Mouse (Mus musculus): ENCODE results near the gene Tnrc6c. TPM values are rescaled to one million over a fixed set of nuclear protein-coding genes. Genes with fewer than 3 reads are reported as not detected.

Tnrc6c gene
- total RNA-seq, 1 experiment from 2014 or later: 25.4 TPM

- 0 out of 4 replicates have a peak, but pooled peaks of 1 of the 2 experiments have one; percentile 21 for ATAC-seq (replicated peaks in 1 of 2; ENCODE audit: insufficient read depth in 1 of 2, low FRiP score in 2 of 2, low TSS enrichment in 1 of 2, low read depth in 1 of 2, poor library complexity in 2 of 2, severe bottlenecking in 2 of 2)
Observed at GRCm38 (mm10) chr11:117663036-117663809, 9.1 kb downstream of the Tnrc6c start.

GRCm38 (mm10) chr11:117663810-117664139 is 9.7 kb downstream of the Tnrc6c start:
- no peak for ATAC-seq (replicated peaks in 1 of 2; ENCODE audit: insufficient read depth in 1 of 2, low FRiP score in 2 of 2, low TSS enrichment in 1 of 2, low read depth in 1 of 2, poor library complexity in 2 of 2, severe bottlenecking in 2 of 2)

- no peak for ATAC-seq (replicated peaks in 1 of 2; ENCODE audit: insufficient read depth in 1 of 2, low FRiP score in 2 of 2, low TSS enrichment in 1 of 2, low read depth in 1 of 2, poor library complexity in 2 of 2, severe bottlenecking in 2 of 2)
Observed at GRCm38 (mm10) chr11:117665189-117665588, 11.1 kb downstream of the Tnrc6c start.

GRCm38 (mm10) chr11:117666563-117666962 is 12.5 kb downstream of the Tnrc6c start:
- no peak for ATAC-seq (replicated peaks in 1 of 2; ENCODE audit: insufficient read depth in 1 of 2, low FRiP score in 2 of 2, low TSS enrichment in 1 of 2, low read depth in 1 of 2, poor library complexity in 2 of 2, severe bottlenecking in 2 of 2)

- ATAC-seq (replicated peaks in 1 of 2; ENCODE audit: insufficient read depth in 1 of 2, low FRiP score in 2 of 2, low TSS enrichment in 1 of 2, low read depth in 1 of 2, poor library complexity in 2 of 2, severe bottlenecking in 2 of 2): no peak
Observed at GRCm38 (mm10) chr11:117667152-117667551, 13.1 kb downstream of the Tnrc6c start.

- no peak for ATAC-seq (replicated peaks in 1 of 2; ENCODE audit: insufficient read depth in 1 of 2, low FRiP score in 2 of 2, low TSS enrichment in 1 of 2, low read depth in 1 of 2, poor library complexity in 2 of 2, severe bottlenecking in 2 of 2)
Observed at GRCm38 (mm10) chr11:117667825-117668224, 13.7 kb downstream of the Tnrc6c start.

- ATAC-seq (replicated peaks in 1 of 2; ENCODE audit: insufficient read depth in 1 of 2, low FRiP score in 2 of 2, low TSS enrichment in 1 of 2, low read depth in 1 of 2, poor library complexity in 2 of 2, severe bottlenecking in 2 of 2): no peak
Observed at GRCm38 (mm10) chr11:117671626-117672025, 17.5 kb downstream of the Tnrc6c start.

GRCm38 (mm10) chr11:117674531-117674930 is 20.4 kb downstream of the Tnrc6c start:
- ATAC-seq (replicated peaks in 1 of 2; ENCODE audit: insufficient read depth in 1 of 2, low FRiP score in 2 of 2, low TSS enrichment in 1 of 2, low read depth in 1 of 2, poor library complexity in 2 of 2, severe bottlenecking in 2 of 2): no peak

- no peak for ATAC-seq (replicated peaks in 1 of 2; ENCODE audit: insufficient read depth in 1 of 2, low FRiP score in 2 of 2, low TSS enrichment in 1 of 2, low read depth in 1 of 2, poor library complexity in 2 of 2, severe bottlenecking in 2 of 2)
Observed at GRCm38 (mm10) chr11:117676649-117677048, 22.6 kb downstream of the Tnrc6c start.

GRCm38 (mm10) chr11:117677111-117677510 is 23.0 kb downstream of the Tnrc6c start:
- ATAC-seq (replicated peaks in 1 of 2; ENCODE audit: insufficient read depth in 1 of 2, low FRiP score in 2 of 2, low TSS enrichment in 1 of 2, low read depth in 1 of 2, poor library complexity in 2 of 2, severe bottlenecking in 2 of 2): no peak

- ATAC-seq (replicated peaks in 1 of 2; ENCODE audit: insufficient read depth in 1 of 2, low FRiP score in 2 of 2, low TSS enrichment in 1 of 2, low read depth in 1 of 2, poor library complexity in 2 of 2, severe bottlenecking in 2 of 2): no peak
Observed at GRCm38 (mm10) chr11:117677594-117677993, 23.5 kb downstream of the Tnrc6c start.

- ATAC-seq (replicated peaks in 1 of 2; ENCODE audit: insufficient read depth in 1 of 2, low FRiP score in 2 of 2, low TSS enrichment in 1 of 2, low read depth in 1 of 2, poor library complexity in 2 of 2, severe bottlenecking in 2 of 2): no peak
Observed at GRCm38 (mm10) chr11:117678155-117678554, 24.1 kb downstream of the Tnrc6c start.

- ATAC-seq (replicated peaks in 1 of 2; ENCODE audit: insufficient read depth in 1 of 2, low FRiP score in 2 of 2, low TSS enrichment in 1 of 2, low read depth in 1 of 2, poor library complexity in 2 of 2, severe bottlenecking in 2 of 2): no peak
Observed at GRCm38 (mm10) chr11:117678740-117679139, 24.7 kb downstream of the Tnrc6c start.

- no peak for ATAC-seq (replicated peaks in 1 of 2; ENCODE audit: insufficient read depth in 1 of 2, low FRiP score in 2 of 2, low TSS enrichment in 1 of 2, low read depth in 1 of 2, poor library complexity in 2 of 2, severe bottlenecking in 2 of 2)
Observed at GRCm38 (mm10) chr11:117684640-117685039, 30.6 kb downstream of the Tnrc6c start.

GRCm38 (mm10) chr11:117685461-117685860 is 31.4 kb downstream of the Tnrc6c start:
- peak in 1 of 2 experiments; percentile 43; a peak in 1 of 4 replicates for ATAC-seq (replicated peaks in 1 of 2; ENCODE audit: insufficient read depth in 1 of 2, low FRiP score in 2 of 2, low TSS enrichment in 1 of 2, low read depth in 1 of 2, poor library complexity in 2 of 2, severe bottlenecking in 2 of 2)

GRCm38 (mm10) chr11:117686021-117686420 is 31.9 kb downstream of the Tnrc6c start:
- ATAC-seq (replicated peaks in 1 of 2; ENCODE audit: insufficient read depth in 1 of 2, low FRiP score in 2 of 2, low TSS enrichment in 1 of 2, low read depth in 1 of 2, poor library complexity in 2 of 2, severe bottlenecking in 2 of 2): peak; percentile 72 to 82

GRCm38 (mm10) chr11:117688603-117689002 is 34.5 kb downstream of the Tnrc6c start:
- no peak for ATAC-seq (replicated peaks in 1 of 2; ENCODE audit: insufficient read depth in 1 of 2, low FRiP score in 2 of 2, low TSS enrichment in 1 of 2, low read depth in 1 of 2, poor library complexity in 2 of 2, severe bottlenecking in 2 of 2)

GRCm38 (mm10) chr11:117691311-117691710 is 37.2 kb downstream of the Tnrc6c start:
- no peak for ATAC-seq (replicated peaks in 1 of 2; ENCODE audit: insufficient read depth in 1 of 2, low FRiP score in 2 of 2, low TSS enrichment in 1 of 2, low read depth in 1 of 2, poor library complexity in 2 of 2, severe bottlenecking in 2 of 2)

GRCm38 (mm10) chr11:117694050-117694449 is 40.0 kb downstream of the Tnrc6c start:
- ATAC-seq (replicated peaks in 1 of 2; ENCODE audit: insufficient read depth in 1 of 2, low FRiP score in 2 of 2, low TSS enrichment in 1 of 2, low read depth in 1 of 2, poor library complexity in 2 of 2, severe bottlenecking in 2 of 2): peak; percentile 17 to 48; a peak in 1 of 4 replicates

Measured in hematopoietic stem cell, adult 5-6 weeks (primary cell).